Mouse (Mus musculus): ENCODE measurements around the gene Tpcn2. TPM values are rescaled to one million over a fixed set of nuclear protein-coding genes. Genes with fewer than 3 reads are reported as not detected.

Gene Tpcn2
- polyA plus RNA-seq, 1 experiment from 2014 or later: 3.7 TPM

GRCm38 (mm10) chr7:145197042-145197441, 86.8 kb downstream of the Tpcn2 start:
- Histone ChIP-seq H3K27ac (replicated peaks; ENCODE audit: low read depth, low read length) (no peak overlapping the region), H3K9me3 (ENCODE audit: control insufficient read depth, low read length) (peaks cover 7% of the 10 kb centered on the region; the same call in 1 of the 2 replicates)
- 63% methylated on average over 3 of the region's 3 CpGs for WGBS

GRCm38 (mm10) chr7:145196340-145196739, 87.5 kb downstream of the Tpcn2 start:
- WGBS: 85% methylated on average over 6 of the region's 6 CpGs
- peaks cover 42% of the 10 kb centered on the region for H3K4me1 ChIP-seq (ENCODE audit: control insufficient read depth, insufficient read depth, low read length)
- H3K27ac ChIP-seq (replicated peaks; ENCODE audit: low read depth, low read length): no peak overlapping the region
- no peak overlapping the region for H3K4me3 ChIP-seq (ENCODE audit: low read depth, low read length)
- no peak for DNase-seq (ENCODE audit: low spot score)
- no peak overlapping the region for H3K9ac ChIP-seq (ENCODE audit: low read depth, low read length)
- no peaks in the 10 kb centered on the region for H3K27me3 ChIP-seq (replicated peaks; ENCODE audit: control insufficient read depth, insufficient read depth, low read length)
- H3K4me2 ChIP-seq (ENCODE audit: low read depth, low read length): no peak overlapping the region
- H3K36me3 ChIP-seq (ENCODE audit: control insufficient read depth, insufficient read depth, low read length): no peaks in the 10 kb centered on the region
- peaks cover 4% of the 10 kb centered on the region; the same call in 1 of the 2 replicates for H3K9me3 ChIP-seq (ENCODE audit: control insufficient read depth, low read length)
- ATAC-seq (ENCODE audit: low read depth): no peak

More at GRCm38 (mm10) chr7:145197042-145197441, 86.8 kb downstream of the Tpcn2 start:
- Histone ChIP-seq H3K27me3 (replicated peaks; ENCODE audit: control insufficient read depth, insufficient read depth, low read length) (no peaks in the 10 kb centered on the region), H3K9ac (ENCODE audit: low read depth, low read length) (no peak overlapping the region), H3K4me3 (ENCODE audit: low read depth, low read length) (no peak overlapping the region), H3K4me1 (ENCODE audit: control insufficient read depth, insufficient read depth, low read length) (peaks cover 42% of the 10 kb centered on the region), H3K4me2 (ENCODE audit: low read depth, low read length) (no peak overlapping the region), H3K36me3 (ENCODE audit: control insufficient read depth, insufficient read depth, low read length) (no peaks in the 10 kb centered on the region)
- DNase-seq (ENCODE audit: low spot score) (peak; percentile 71), ATAC-seq (ENCODE audit: low read depth) (no peak)

DNA sequence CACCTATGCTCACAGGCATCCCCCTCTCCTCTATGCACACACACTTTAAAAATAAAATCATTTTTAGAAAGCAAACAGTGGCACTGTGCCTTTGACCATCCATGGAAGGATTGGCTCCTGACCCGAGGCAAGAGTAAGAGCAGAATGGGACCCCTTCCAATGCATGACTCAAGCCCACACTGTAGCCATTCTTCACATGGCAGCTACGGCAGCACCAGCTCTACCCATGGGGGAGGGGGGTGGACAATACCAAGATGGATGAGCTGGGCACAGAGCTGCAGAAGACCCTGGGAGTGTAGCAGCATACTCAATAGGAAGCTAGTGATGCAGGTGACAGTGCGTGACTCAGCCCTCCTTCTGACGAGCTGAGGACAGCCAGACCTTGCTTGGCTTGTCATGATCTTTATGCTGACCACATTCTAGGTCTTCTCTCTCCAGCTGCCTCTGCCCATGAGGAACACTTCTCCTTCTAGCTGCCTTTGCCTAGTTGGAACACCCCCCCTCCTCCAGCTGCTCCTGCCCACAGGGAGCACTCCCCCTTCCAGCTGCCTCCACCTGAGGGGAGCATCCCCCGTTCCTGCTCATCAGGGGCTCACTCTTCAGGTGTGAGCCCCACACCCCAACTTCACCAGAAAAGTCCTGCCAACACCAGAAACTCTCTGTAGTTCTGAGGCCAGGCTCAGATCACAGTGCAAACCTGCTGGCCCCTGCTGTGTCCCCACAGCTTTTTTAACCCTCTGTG, 88.5 kb downstream of the Tpcn2 start:
- Histone ChIP-seq H3K27ac (replicated peaks; ENCODE audit: low read depth, low read length) (peak overlapping the region; percentile 53), H3K4me2 (ENCODE audit: low read depth, low read length) (no peak overlapping the region), H3K36me3 (ENCODE audit: control insufficient read depth, insufficient read depth, low read length) (no peaks in the 10 kb centered on the region), H3K4me1 (ENCODE audit: control insufficient read depth, insufficient read depth, low read length) (peaks cover 42% of the 10 kb centered on the region), H3K27me3 (replicated peaks; ENCODE audit: control insufficient read depth, insufficient read depth, low read length) (no peaks in the 10 kb centered on the region), H3K9me3 (ENCODE audit: control insufficient read depth, low read length) (no peaks in the 10 kb centered on the region), H3K4me3 (ENCODE audit: low read depth, low read length) (no peak overlapping the region), H3K9ac (ENCODE audit: low read depth, low read length) (no peak overlapping the region)
- no peak for ATAC-seq (ENCODE audit: low read depth)
- no peak for DNase-seq (ENCODE audit: low spot score)
- 44% methylated on average over 5 of the region's 5 CpGs for WGBS

DNA sequence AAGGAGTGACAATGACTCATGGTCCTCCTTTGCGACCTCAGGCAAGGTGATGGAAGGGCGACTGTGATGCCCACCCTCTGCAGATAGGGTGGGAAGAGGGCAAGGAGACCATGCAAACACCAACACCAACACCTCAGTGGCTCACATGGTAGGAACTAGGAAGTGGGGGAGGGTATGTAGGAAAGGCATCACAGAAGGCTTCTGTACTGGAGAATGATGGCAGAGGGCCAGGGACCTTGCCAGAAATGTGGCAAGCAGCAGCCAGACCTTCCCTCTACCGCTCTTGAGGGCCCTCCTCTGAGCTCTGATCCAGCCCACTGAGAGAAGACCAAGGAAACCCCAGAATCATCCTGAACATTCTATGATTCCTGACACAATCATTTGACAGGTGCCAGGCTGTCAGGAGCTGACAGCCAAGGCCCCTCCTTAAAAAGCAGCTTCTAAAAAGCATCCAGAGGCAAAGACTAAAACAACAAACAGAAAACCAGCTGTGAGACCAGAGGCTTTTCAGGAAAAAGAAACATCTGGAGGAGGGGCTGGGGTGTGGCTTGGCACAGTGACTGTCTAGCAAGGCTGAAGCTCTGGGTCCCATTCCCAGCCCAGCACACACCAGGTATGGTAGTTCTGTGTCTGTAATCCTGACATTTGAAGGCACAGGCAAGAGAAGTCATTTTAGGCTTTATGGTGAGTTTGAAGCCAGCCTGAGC, 89.2 kb downstream of the Tpcn2 start:
- Histone ChIP-seq H3K4me1 (ENCODE audit: control insufficient read depth, insufficient read depth, low read length) (peaks cover 42% of the 10 kb centered on the region), H3K36me3 (ENCODE audit: control insufficient read depth, insufficient read depth, low read length) (no peaks in the 10 kb centered on the region), H3K27ac (replicated peaks; ENCODE audit: low read depth, low read length) (peak overlapping the region; percentile 53), H3K9me3 (ENCODE audit: control insufficient read depth, low read length) (no peaks in the 10 kb centered on the region), H3K4me3 (ENCODE audit: low read depth, low read length) (no peak overlapping the region), H3K27me3 (replicated peaks; ENCODE audit: control insufficient read depth, insufficient read depth, low read length) (no peaks in the 10 kb centered on the region), H3K4me2 (ENCODE audit: low read depth, low read length) (no peak overlapping the region), H3K9ac (ENCODE audit: low read depth, low read length) (no peak overlapping the region)
- DNase-seq (ENCODE audit: low spot score) (peak; percentile 92), ATAC-seq (ENCODE audit: low read depth) (peak; percentile 41; the same call in 1 of the 2 replicates)
- WGBS: 50% methylated on average over 3 of the region's 3 CpGs

DNA sequence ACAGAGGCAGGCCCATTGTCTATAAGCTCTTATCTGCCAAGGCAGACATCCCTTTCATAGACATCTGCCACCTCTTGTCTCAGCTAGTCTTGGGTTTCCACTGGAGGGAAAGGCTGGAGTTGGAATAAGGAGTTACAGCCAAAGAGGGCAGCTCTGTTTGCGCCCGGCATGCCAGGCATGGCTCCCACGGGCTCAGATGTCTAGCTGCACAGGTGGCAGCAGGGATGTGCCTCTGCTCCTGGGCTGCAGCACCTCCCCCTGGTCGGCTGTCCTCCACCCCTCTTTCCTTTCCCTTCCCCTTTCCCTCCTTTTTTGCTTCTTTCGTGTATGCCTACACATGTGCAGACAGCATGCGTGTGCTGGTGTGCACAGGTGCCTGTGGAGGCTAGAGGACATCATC, 91.0 kb downstream of the Tpcn2 start:
- ATAC-seq (ENCODE audit: low read depth) (peak; percentile 54), DNase-seq (ENCODE audit: low spot score) (peak; percentile 42)
- no peaks in the 10 kb centered on the region for H3K36me3 ChIP-seq (ENCODE audit: control insufficient read depth, insufficient read depth, low read length)
- H3K27me3 ChIP-seq (replicated peaks; ENCODE audit: control insufficient read depth, insufficient read depth, low read length): no peaks in the 10 kb centered on the region
- H3K9ac ChIP-seq (ENCODE audit: low read depth, low read length): no peak overlapping the region
- 82% methylated on average over 6 of the region's 6 CpGs for WGBS
- H3K4me2 ChIP-seq (ENCODE audit: low read depth, low read length): no peak overlapping the region
- peaks cover 33% of the 10 kb centered on the region for H3K4me1 ChIP-seq (ENCODE audit: control insufficient read depth, insufficient read depth, low read length)
- no peak overlapping the region for H3K4me3 ChIP-seq (ENCODE audit: low read depth, low read length)
- no peak overlapping the region for H3K27ac ChIP-seq (replicated peaks; ENCODE audit: low read depth, low read length)
- H3K9me3 ChIP-seq (ENCODE audit: control insufficient read depth, low read length): no peaks in the 10 kb centered on the region

DNA sequence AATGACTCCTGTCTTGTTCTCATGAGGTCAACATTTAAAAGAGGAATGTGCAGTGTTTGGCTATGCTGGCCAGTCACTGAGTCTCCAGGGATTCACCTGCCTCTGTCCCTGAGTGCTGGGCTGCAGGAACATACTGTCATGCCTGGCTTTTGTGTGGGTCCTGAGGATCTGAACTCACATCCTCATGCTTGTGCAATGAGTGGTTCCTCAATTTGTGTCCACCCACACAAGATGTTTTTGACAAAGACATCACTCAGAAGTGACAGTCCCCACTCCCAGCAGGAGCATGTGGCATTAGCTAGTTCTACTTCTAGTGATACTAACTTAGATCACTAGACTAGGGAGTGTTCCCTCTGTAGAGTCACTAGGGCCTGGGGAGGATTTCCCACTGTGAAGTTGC, 93.3 kb downstream of the Tpcn2 start:
- H3K9ac ChIP-seq (ENCODE audit: low read depth, low read length): no peak overlapping the region
- H3K4me3 ChIP-seq (ENCODE audit: low read depth, low read length): no peak overlapping the region
- H3K27ac ChIP-seq (replicated peaks; ENCODE audit: low read depth, low read length): no peak overlapping the region
- no peak for ATAC-seq (ENCODE audit: low read depth)
- H3K27me3 ChIP-seq (replicated peaks; ENCODE audit: control insufficient read depth, insufficient read depth, low read length): no peaks in the 10 kb centered on the region
- H3K4me2 ChIP-seq (ENCODE audit: low read depth, low read length): no peak overlapping the region
- peaks cover 18% of the 10 kb centered on the region for H3K4me1 ChIP-seq (ENCODE audit: control insufficient read depth, insufficient read depth, low read length)
- no peak for DNase-seq (ENCODE audit: low spot score)
- H3K36me3 ChIP-seq (ENCODE audit: control insufficient read depth, insufficient read depth, low read length): no peaks in the 10 kb centered on the region
- no peaks in the 10 kb centered on the region for H3K9me3 ChIP-seq (ENCODE audit: control insufficient read depth, low read length)

GRCm38 (mm10) chr7:145189342-145189741, 94.5 kb downstream of the Tpcn2 start:
- peaks cover 6% of the 10 kb centered on the region for H3K4me1 ChIP-seq (ENCODE audit: control insufficient read depth, insufficient read depth, low read length)
- ATAC-seq (ENCODE audit: low read depth): peak; percentile 74; the same call in 1 of the 2 replicates

GRCm38 (mm10) chr7:145187802-145188201, 96.0 kb downstream of the Tpcn2 start:
- no peak overlapping the region for H3K4me3 ChIP-seq (ENCODE audit: low read depth, low read length)
- H3K27me3 ChIP-seq (replicated peaks; ENCODE audit: control insufficient read depth, insufficient read depth, low read length): no peaks in the 10 kb centered on the region
- H3K4me2 ChIP-seq (ENCODE audit: low read depth, low read length): no peak overlapping the region
- no peaks in the 10 kb centered on the region for H3K36me3 ChIP-seq (ENCODE audit: control insufficient read depth, insufficient read depth, low read length)
- 64% methylated on average over 3 of the region's 3 CpGs for WGBS
- no peaks in the 10 kb centered on the region for H3K9me3 ChIP-seq (ENCODE audit: control insufficient read depth, low read length)
- DNase-seq (ENCODE audit: low spot score): no peak
- ATAC-seq (ENCODE audit: low read depth): no peak
- H3K9ac ChIP-seq (ENCODE audit: low read depth, low read length): no peak overlapping the region
- no peaks in the 10 kb centered on the region for H3K4me1 ChIP-seq (ENCODE audit: control insufficient read depth, insufficient read depth, low read length)
- H3K27ac ChIP-seq (replicated peaks; ENCODE audit: low read depth, low read length): no peak overlapping the region

More at GRCm38 (mm10) chr7:145189342-145189741, 94.5 kb downstream of the Tpcn2 start:
- 24% methylated on average over 8 of the region's 8 CpGs for WGBS
- Histone ChIP-seq H3K4me3 (ENCODE audit: low read depth, low read length) (no peak overlapping the region), H3K27ac (replicated peaks; ENCODE audit: low read depth, low read length) (no peak overlapping the region), H3K27me3 (replicated peaks; ENCODE audit: control insufficient read depth, insufficient read depth, low read length) (no peaks in the 10 kb centered on the region), H3K36me3 (ENCODE audit: control insufficient read depth, insufficient read depth, low read length) (no peaks in the 10 kb centered on the region), H3K4me2 (ENCODE audit: low read depth, low read length) (no peak overlapping the region), H3K9ac (ENCODE audit: low read depth, low read length) (no peak overlapping the region), H3K9me3 (ENCODE audit: control insufficient read depth, low read length) (no peaks in the 10 kb centered on the region)
- no peak for DNase-seq (ENCODE audit: low spot score)

Data from embryonic facial prominence, embryonic 14.5 days (tissue).